Mouse (Mus musculus) brain, embryonic 14.5 days (tissue): Measurements from ENCODE around the gene Ttc28.

Experiments used
- CTCF ChIP-seq: fragments of 200-500 bp; IDR thresholded peaks from 2 replicates; pipeline ENCODE4 v1.5.1; 2012; ENCODE audit warnings: inconsistent platforms, mild to moderate bottlenecking, moderate library complexity, borderline replicate concordance; ENCODE audit not compliant: insufficient read depth, insufficient read length; ENCODE audit errors: extremely low read depth
- POLR2A ChIP-seq: fragments of 200-500 bp; IDR thresholded peaks from 2 replicates; pipeline ENCODE4 v1.6.1; 2012; ENCODE audit warnings: mild to moderate bottlenecking, inconsistent platforms, borderline replicate concordance; ENCODE audit not compliant: poor library complexity, insufficient read depth, insufficient read length, severe bottlenecking; ENCODE audit errors: extremely low read depth

DNA sequence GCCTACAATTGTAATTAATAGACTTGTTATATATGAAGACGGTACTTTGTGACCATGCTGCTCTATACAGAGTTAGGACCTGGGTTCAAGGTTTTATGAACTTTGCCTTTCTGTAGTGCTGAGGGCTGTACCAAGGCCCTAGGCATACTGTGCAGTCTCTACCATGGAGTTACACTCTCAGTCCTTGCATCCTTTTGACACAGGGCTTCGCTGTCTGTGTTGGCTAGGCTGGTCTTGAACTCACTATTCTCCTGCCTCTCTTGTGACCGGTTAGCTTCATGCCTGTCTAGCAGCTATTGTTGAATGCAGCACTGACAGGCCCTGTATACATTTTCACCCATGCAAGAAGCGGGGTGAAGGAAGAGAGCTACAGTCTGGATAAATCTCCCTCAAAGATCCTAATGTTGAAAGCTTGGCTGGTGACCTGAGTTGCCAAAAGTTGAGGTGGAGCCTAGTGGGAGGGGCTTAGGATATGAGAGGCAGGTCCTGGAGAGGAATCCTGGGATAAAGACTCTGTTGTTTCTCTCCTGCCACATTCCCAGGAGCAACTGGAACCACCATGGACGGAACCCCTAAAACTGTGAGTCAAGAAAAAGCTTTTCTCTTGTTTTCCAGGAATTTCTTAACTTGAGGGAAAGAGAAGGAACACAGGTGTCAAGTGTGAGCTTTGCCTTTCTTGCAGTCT, 48.4 kb upstream of the Ttc28 start:
- no peak for TF ChIP-seq CTCF
- TF ChIP-seq POLR2A: no peak
